Mouse (Mus musculus) stomach, embryonic 15.5 days (tissue): Measurements from ENCODE around the gene Sdf2. TPM values are rescaled to one million over a fixed set of nuclear protein-coding genes. Genes with fewer than 3 reads are reported as not detected.

Experiments
- ATAC-seq: fragments of 200-750 bp; cut with Nextera tagmentation; 2 replicates; pipeline ENCODE4 v1.8.0; 2017; ENCODE audit warnings: low read depth, moderate number of reproducible peaks, moderate TSS enrichment; ENCODE audit not compliant: insufficient read depth, low FRiP score
- H3K27ac ChIP-seq: fragments of 300-500 bp; sonication (generic); 2 replicates; pipeline ENCODE4 v1.5.1; 2015; ENCODE audit warnings: mild to moderate bottlenecking, inconsistent platforms
- H3K27me3 ChIP-seq: fragments of 300-500 bp; sonication (generic); replicated peaks from 2 replicates; pipeline ENCODE4 v1.6.1; 2015; ENCODE audit warnings: inconsistent platforms
- H3K36me3 ChIP-seq: fragments of 300-500 bp; sonication (generic); 2 replicates; pipeline ENCODE4 v1.6.1; 2015; ENCODE audit warnings: inconsistent platforms
- H3K4me1 ChIP-seq: fragments of 300-500 bp; sonication (generic); 2 replicates; pipeline ENCODE4 v1.6.1; 2015; ENCODE audit warnings: inconsistent platforms
- H3K4me2 ChIP-seq: fragments of 300-500 bp; sonication (generic); 2 replicates; pipeline ENCODE4 v1.6.1; 2015; ENCODE audit warnings: mild to moderate bottlenecking, inconsistent platforms
- H3K4me3 ChIP-seq: fragments of 300-500 bp; sonication (generic); replicated peaks from 2 replicates; pipeline ENCODE4 v1.5.1; 2015; ENCODE audit warnings: inconsistent platforms
- H3K9ac ChIP-seq: fragments of 300-500 bp; sonication (generic); 2 replicates; pipeline ENCODE4 v1.6.1; 2015; ENCODE audit warnings: inconsistent platforms
- H3K9me3 ChIP-seq: fragments of 300-500 bp; sonication (generic); 2 replicates; pipeline ENCODE4 v1.6.1; 2016; ENCODE audit warnings: inconsistent platforms
- WGBS: fragments of 180-500 bp; shearing (Covaris S2); methylation state at CpG from one replicate; pipeline ENCODE4 v1.1.7; 2015; 5-methylcytosine and 5-hydroxymethylcytosine counted together
- polyA plus RNA-seq: library from polyadenylated mRNA; unstranded; fragments of >200 nt; fragmentation: Nextera tagmentation; extraction: Ambion mirVana; gene quantifications from 2 replicates; pipeline ENCODE4 v1.2.1, GENCODE M21; 2015

The Sdf2 gene
- 89.7 and 92.1 TPM in 2 replicates for polyA plus RNA-seq

- peak; percentile 88 for ATAC-seq
- Histone ChIP-seq H3K4me1 (peaks cover 15% of the 10 kb centered on the region), H3K9me3 (no peaks in the 10 kb centered on the region), H3K36me3 (0 out of 2 replicates have a peak, but pooled peaks cover 2% of the 10 kb centered on the region), H3K27ac (peak within 1 kb of the TSS; percentile 99), H3K9ac (peak within 1 kb of the TSS; percentile 82), H3K4me2 (peak within 1 kb of the TSS; percentile 71), H3K27me3 (no peaks in the 10 kb centered on the region), H3K4me3 (peak within 1 kb of the TSS; percentile 76)
- WGBS: 0% methylated on average over 50 of the region's 50 CpGs
These were observed at the start of gene Sdf2, which contains the start of gene Supt6 for GRCm38 (mm10) chr11:78245627-78246317. Sdf2 (plus strand) TSS chr11:78245746. Supt6 (minus strand) TSS chr11:78245987.

DNA sequence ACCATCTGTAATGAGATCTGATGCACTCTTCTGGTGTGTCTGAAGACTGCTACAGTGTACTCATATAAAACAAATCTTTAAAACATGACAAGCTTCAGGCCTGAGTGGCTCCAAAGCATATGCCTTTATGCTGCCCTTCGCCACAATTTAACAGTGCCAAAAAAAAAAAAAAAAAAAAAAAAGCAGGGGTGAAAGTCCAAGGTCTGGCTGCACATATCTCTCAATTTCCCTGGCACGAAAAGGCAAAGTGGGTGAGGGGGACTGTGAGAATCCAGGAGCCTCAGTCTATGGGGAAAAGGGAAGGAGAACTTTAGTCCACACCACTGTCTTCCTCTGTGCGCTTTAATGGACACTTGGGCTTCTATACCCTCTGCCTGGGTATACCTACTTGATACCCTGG, 43.2 kb upstream of the Sdf2 start:
- 71% methylated on average over 3 of the region's 3 CpGs for WGBS
- ATAC-seq: no peak
- peaks cover 16% of the 10 kb centered on the region for H3K36me3 ChIP-seq

DNA sequence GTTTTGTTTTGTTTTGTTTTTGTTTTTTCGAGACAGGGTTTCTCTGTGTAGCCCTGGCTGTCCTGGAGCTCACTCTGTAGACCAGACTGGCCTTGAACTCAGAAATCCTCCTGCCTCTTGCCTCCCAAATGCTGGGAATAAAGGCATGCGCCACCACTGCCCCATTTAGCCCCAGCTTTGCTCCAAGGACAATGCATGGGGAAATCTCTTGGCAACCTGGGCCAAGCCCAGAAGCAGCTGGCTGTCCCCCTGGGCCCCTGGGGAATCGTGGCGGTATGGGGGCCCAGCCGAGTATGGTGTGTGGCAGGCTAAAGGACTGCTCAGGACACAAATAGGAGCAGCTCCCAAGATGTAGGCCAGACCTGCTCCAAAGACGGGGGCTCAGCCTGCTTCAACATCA, 41.3 kb upstream of the Sdf2 start:
- H3K4me2 ChIP-seq: no peak overlapping the region
- no peaks in the 10 kb centered on the region for H3K27me3 ChIP-seq
- H3K9me3 ChIP-seq: no peaks in the 10 kb centered on the region
- no peak overlapping the region for H3K9ac ChIP-seq
- peaks cover 8% of the 10 kb centered on the region; the same call in 1 of the 2 replicates for H3K4me1 ChIP-seq
- peaks cover 30% of the 10 kb centered on the region for H3K36me3 ChIP-seq
- 76% methylated on average over 6 of the region's 6 CpGs for WGBS
- H3K27ac ChIP-seq: no peak overlapping the region
- H3K4me3 ChIP-seq: no peak overlapping the region
- no peak for ATAC-seq

More for the DNA sequence above, 43.2 kb upstream of the Sdf2 start:
- H3K4me1 ChIP-seq: peaks cover 8% of the 10 kb centered on the region; the same call in 1 of the 2 replicates
- no peak overlapping the region for H3K4me2 ChIP-seq
- no peaks in the 10 kb centered on the region for H3K9me3 ChIP-seq
- no peak overlapping the region for H3K9ac ChIP-seq
- no peak overlapping the region for H3K27ac ChIP-seq
- no peaks in the 10 kb centered on the region for H3K27me3 ChIP-seq
- H3K4me3 ChIP-seq: no peak overlapping the region

DNA sequence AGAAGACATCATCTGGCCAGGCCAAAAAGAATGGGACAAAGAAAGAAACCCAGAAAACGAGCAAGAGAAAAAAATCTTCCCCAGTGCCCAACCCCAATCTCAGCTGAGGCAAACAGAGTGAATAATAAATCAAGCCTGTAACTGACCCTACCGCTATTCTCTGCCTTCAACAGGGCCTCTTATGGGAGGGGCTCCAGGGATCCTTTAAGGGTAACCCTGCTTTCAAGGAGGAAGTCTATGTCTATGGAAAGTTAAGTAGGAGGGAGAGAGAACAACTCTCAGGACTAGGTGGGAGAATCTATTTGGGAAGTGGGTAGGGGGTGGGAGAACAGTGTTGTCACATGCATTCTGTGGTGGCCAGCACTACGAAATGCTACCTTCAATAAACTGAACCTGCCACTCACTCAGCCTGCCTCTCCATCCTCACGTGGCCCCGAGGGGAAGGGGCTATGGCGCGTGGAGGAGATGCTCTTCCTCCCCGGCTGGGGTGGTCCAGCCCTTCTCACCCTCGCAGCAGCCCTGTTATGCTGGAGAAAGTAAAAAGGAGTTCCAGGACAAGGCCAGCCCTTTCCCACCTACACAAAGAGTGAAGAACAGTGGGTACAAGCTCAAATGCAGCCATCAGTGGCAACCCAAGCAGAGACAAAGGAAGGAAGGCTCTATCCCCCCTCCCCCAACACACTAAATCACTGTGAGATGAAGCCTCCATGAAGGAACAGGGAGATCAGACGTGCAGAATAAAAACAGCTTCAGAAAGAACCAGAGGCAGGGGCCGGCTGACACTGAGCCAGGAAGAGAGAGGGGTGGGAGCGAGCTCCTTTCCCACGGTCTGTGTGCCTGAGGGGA, 40.0 kb upstream of the Sdf2 start:
- 48% methylated on average over 13 of the region's 13 CpGs for WGBS
- peaks cover 42% of the 10 kb centered on the region for H3K36me3 ChIP-seq
- H3K4me2 ChIP-seq: no peak overlapping the region
- no peak overlapping the region for H3K4me3 ChIP-seq
- no peaks in the 10 kb centered on the region for H3K27me3 ChIP-seq
- ATAC-seq: no peak
- H3K9me3 ChIP-seq: no peaks in the 10 kb centered on the region
- no peak overlapping the region for H3K9ac ChIP-seq
- peaks cover 8% of the 10 kb centered on the region; the same call in 1 of the 2 replicates for H3K4me1 ChIP-seq
- H3K27ac ChIP-seq: peak overlapping the region; percentile 26; the same call in 1 of the 2 replicates

DNA sequence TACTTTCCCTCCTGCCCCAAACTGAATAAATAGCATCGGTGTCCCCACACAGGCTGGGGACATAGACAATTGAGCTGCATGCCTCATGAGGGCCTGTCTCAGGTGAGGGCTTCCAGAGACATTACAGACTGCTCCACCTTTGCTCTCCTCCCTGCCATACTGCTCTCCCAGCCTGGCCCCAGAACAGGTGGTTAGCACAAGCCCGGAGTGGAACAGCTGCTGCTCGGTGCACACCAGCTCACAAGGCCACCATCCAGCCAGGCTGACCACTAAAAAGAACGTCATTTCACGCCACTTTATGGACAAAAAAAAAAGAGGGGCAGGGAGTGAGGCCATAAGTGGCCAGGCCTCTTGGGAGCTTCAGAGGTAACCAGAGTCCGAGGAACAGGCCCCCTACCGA, 38.4 kb upstream of the Sdf2 start:
- no peak overlapping the region for H3K4me3 ChIP-seq
- peaks cover 52% of the 10 kb centered on the region for H3K36me3 ChIP-seq

GRCm38 (mm10) chr11:78209886-78210285, 35.7 kb upstream of the Sdf2 start:
- Histone ChIP-seq H3K27me3 (no peaks in the 10 kb centered on the region), H3K4me3 (no peak overlapping the region), H3K27ac (no peak overlapping the region), H3K4me1 (peaks cover 8% of the 10 kb centered on the region; the same call in 1 of the 2 replicates), H3K36me3 (peaks cover 73% of the 10 kb centered on the region), H3K9ac (no peak overlapping the region), H3K4me2 (no peak overlapping the region), H3K9me3 (no peaks in the 10 kb centered on the region)
- WGBS: 88% methylated on average over 6 of the region's 6 CpGs
- ATAC-seq: no peak

More for the DNA sequence above, 38.4 kb upstream of the Sdf2 start:
- 86% methylated on average over 7 of the region's 7 CpGs for WGBS
- Histone ChIP-seq H3K27ac (no peak overlapping the region), H3K4me2 (no peak overlapping the region), H3K9ac (no peak overlapping the region), H3K9me3 (no peaks in the 10 kb centered on the region), H3K27me3 (no peaks in the 10 kb centered on the region), H3K4me1 (peaks cover 8% of the 10 kb centered on the region; the same call in 1 of the 2 replicates)
- ATAC-seq: no peak

DNA sequence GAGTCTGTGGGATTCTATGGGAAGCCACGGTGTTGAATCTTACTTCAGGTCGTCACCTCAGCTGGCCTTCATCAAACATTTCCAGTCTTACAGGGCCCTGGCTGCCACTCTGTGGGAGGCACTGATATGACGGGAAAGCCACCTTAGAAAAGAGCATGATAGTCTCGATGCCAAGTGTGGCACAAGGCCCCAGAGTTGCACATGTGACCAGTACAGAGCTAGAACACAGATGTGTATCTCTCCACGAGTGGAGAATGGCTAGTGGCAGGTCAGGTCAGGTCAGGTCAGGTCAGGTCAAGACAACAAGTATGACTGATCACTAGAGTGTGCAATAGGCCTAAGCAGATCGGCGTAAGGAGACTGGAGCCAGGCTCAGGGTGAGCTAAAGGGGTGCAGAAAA, 34.9 kb upstream of the Sdf2 start:
- Histone ChIP-seq H3K36me3 (peaks cover 78% of the 10 kb centered on the region), H3K4me3 (no peak overlapping the region), H3K9me3 (no peaks in the 10 kb centered on the region), H3K4me1 (peaks cover 3% of the 10 kb centered on the region; the same call in 1 of the 2 replicates), H3K27ac (no peak overlapping the region), H3K4me2 (no peak overlapping the region), H3K27me3 (no peaks in the 10 kb centered on the region), H3K9ac (no peak overlapping the region)
- ATAC-seq: no peak
- 57% methylated on average over 7 of the region's 7 CpGs for WGBS

- Histone ChIP-seq H3K4me3 (no peak overlapping the region), H3K27ac (no peak overlapping the region), H3K9me3 (no peaks in the 10 kb centered on the region), H3K36me3 (peaks cover 79% of the 10 kb centered on the region), H3K27me3 (no peaks in the 10 kb centered on the region), H3K4me1 (no peaks in the 10 kb centered on the region), H3K4me2 (no peak overlapping the region), H3K9ac (no peak overlapping the region)
- WGBS: 84% methylated on average over 5 of the region's 5 CpGs
- ATAC-seq: no peak
These were observed 34.0 kb upstream of the Sdf2 start for GRCm38 (mm10) chr11:78211513-78211912.

- no peak overlapping the region for H3K4me2 ChIP-seq
- H3K9me3 ChIP-seq: no peaks in the 10 kb centered on the region
- H3K36me3 ChIP-seq: peaks cover 82% of the 10 kb centered on the region
- H3K27me3 ChIP-seq: no peaks in the 10 kb centered on the region
- 87% methylated on average over 14 of the region's 14 CpGs for WGBS
- no peaks in the 10 kb centered on the region for H3K4me1 ChIP-seq
- ATAC-seq: no peak
- no peak overlapping the region for H3K4me3 ChIP-seq
- no peak overlapping the region for H3K9ac ChIP-seq
- no peak overlapping the region for H3K27ac ChIP-seq
These were observed 32.3 kb upstream of the Sdf2 start for GRCm38 (mm10) chr11:78213086-78213817.

GRCm38 (mm10) chr11:78215709-78216317, 29.7 kb upstream of the Sdf2 start:
- no peaks in the 10 kb centered on the region for H3K9me3 ChIP-seq
- H3K4me1 ChIP-seq: no peaks in the 10 kb centered on the region
- no peak for ATAC-seq
- no peak overlapping the region for H3K9ac ChIP-seq
- 89% methylated on average over 11 of the region's 11 CpGs for WGBS
- H3K27me3 ChIP-seq: no peaks in the 10 kb centered on the region
- no peak overlapping the region for H3K4me2 ChIP-seq
- no peak overlapping the region for H3K4me3 ChIP-seq
- H3K27ac ChIP-seq: no peak overlapping the region
- H3K36me3 ChIP-seq: peaks cover 73% of the 10 kb centered on the region

DNA sequence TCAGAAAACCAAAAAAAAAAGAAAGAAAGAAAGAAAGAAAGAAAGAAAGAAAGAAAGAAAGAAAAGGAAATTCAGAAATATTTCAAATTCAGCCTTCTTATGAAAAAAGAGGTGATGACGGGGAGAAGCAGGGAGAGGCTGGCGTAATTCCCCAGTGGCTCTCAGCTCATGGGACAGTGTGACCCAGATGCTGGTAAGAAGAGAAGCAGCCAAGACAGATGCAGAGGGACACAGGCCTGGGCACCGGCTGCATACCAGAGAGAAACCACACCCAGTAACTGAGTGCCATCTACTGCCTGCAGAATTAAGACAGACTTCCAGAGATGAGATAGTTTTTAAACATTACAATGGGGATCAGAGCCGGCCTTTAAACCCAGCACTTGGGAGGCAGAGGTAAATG, 22.0 kb upstream of the Sdf2 start:
- peaks cover 77% of the 10 kb centered on the region for H3K36me3 ChIP-seq
- ATAC-seq: no peak
- no peak overlapping the region for H3K4me3 ChIP-seq
- no peaks in the 10 kb centered on the region for H3K27me3 ChIP-seq
- H3K4me1 ChIP-seq: no peaks in the 10 kb centered on the region
- no peak overlapping the region for H3K27ac ChIP-seq
- H3K9ac ChIP-seq: no peak overlapping the region
- WGBS: 91% methylated on average over 4 of the region's 4 CpGs
- H3K4me2 ChIP-seq: no peak overlapping the region
- H3K9me3 ChIP-seq: no peaks in the 10 kb centered on the region
